25 mouse cellular contexts compared by ENCODE assay signal in genomic region chr15:7863328-7863727, GRCm38 (mm10). TPM values are rescaled to one million over a fixed set of nuclear protein-coding genes. Genes with fewer than 3 reads are reported as not detected.
DNase-seq lines count a peak whose midpoint lies in the region; ATAC-seq lines count a peak whose summit lies in the region.
"Had no signal": no experiment of that assay in that cellular context is flagged by ENCODE, and none has a peak within 500 bp of the region (broad histone marks: within the 10 kb centered on the region; RNA-seq: fewer than 3 reads in every experiment).

No protein-coding gene starts in this region.

- no peak overlapping the region for H3K4me2 ChIP-seq in heart, embryonic 11.5 days
- H3K4me2 ChIP-seq: limb, embryonic 15.5 days; lung, embryonic 15.5 days; midbrain, embryonic 15.5 days; neural tube, embryonic 15.5 days had no signal

- no peak overlapping the region for H3K9ac ChIP-seq in heart, embryonic 11.5 days (ENCODE audit: low read depth, low read length)
- H3K9ac ChIP-seq: limb, embryonic 15.5 days; liver, embryonic 14.5 days; lung, embryonic 15.5 days; midbrain, embryonic 15.5 days; neural tube, embryonic 15.5 days had no signal

- ATAC-seq in heart, embryonic 11.5 days (replicated peaks; ENCODE audit: insufficient number of reproducible peaks, low FRiP score, low TSS enrichment) = no peak
- ATAC-seq: midbrain, embryonic 15.5 days had no signal

- H3K4me1 ChIP-seq in heart, embryonic 11.5 days (ENCODE audit: control insufficient read depth, insufficient read depth, low read length) = no peaks in the 10 kb centered on the region
- H3K4me1 ChIP-seq: embryonic facial prominence, embryonic 10.5 days; heart, embryonic 10.5 days; limb, embryonic 15.5 days; lung, embryonic 15.5 days; midbrain, embryonic 15.5 days; neural tube, embryonic 15.5 days had no signal

- H3K27ac ChIP-seq in heart, embryonic 11.5 days (ENCODE audit: low read depth, low read length) = no peak overlapping the region
- H3K27ac ChIP-seq: embryonic facial prominence, embryonic 10.5 days; forebrain, embryonic 10.5 days; gastrocnemius, adult 2 months; heart, embryonic 10.5 days; hindbrain, embryonic 10.5 days; limb, embryonic 15.5 days; liver, embryonic 14.5 days; lung, embryonic 15.5 days; midbrain, embryonic 15.5 days; neural tube, embryonic 15.5 days had no signal

- H3K9me3 ChIP-seq in heart, embryonic 11.5 days (replicated peaks; ENCODE audit: control insufficient read depth, low read length) = no peaks in the 10 kb centered on the region
- H3K9me3 ChIP-seq: embryonic facial prominence, embryonic 10.5 days; forebrain, embryonic 10.5 days; heart, embryonic 10.5 days; hindbrain, embryonic 10.5 days; limb, embryonic 15.5 days; lung, embryonic 15.5 days; midbrain, embryonic 15.5 days; neural tube, embryonic 15.5 days had no signal

- no peaks in the 10 kb centered on the region for H3K27me3 ChIP-seq in heart, embryonic 11.5 days (ENCODE audit: control insufficient read depth, insufficient read depth, low read length)
- H3K27me3 ChIP-seq: limb, embryonic 15.5 days; lung, embryonic 15.5 days; midbrain, embryonic 15.5 days; neural tube, embryonic 15.5 days had no signal

- H3K4me3 ChIP-seq in heart, embryonic 11.5 days (ENCODE audit: low read depth, low read length) = no peak overlapping the region
- H3K4me3 ChIP-seq: embryonic facial prominence, embryonic 10.5 days; forebrain, embryonic 10.5 days; gastrocnemius, adult 2 months; heart, embryonic 10.5 days; hindbrain, embryonic 10.5 days; limb, embryonic 15.5 days; lung, embryonic 15.5 days; midbrain, embryonic 15.5 days; neural tube, embryonic 15.5 days had no signal

- DNase-seq in embryo, embryonic 10 days (ENCODE audit: low spot score) = peak; percentile 24
- no peak for DNase-seq in embryo, embryonic 11 days
- DNase-seq in layer of hippocampus, adult 9-11 months = peak; percentile 9
- no peak for DNase-seq in layer of hippocampus, postnatal 14 days (ENCODE audit: low spot score in 2 of 2)
- DNase-seq in ZHBTc4 (ENCODE audit: low read depth, low spot score) = peak; percentile 9
- DNase-seq in telencephalon, adult 2 months (ENCODE audit: low read depth, low spot score) = peak; percentile 27
- DNase-seq: adrenal gland, adult 2 months; cerebellum, adult 8-10 months; gastrocnemius, adult 2 months; heart, postnatal 10 days; kidney, adult 18-20 months; left cerebral cortex, postnatal 4 days; lung, postnatal 36 days; thymus, postnatal 14 days had no signal

- WGBS in heart, embryonic 11.5 days (ENCODE audit: insufficient replicate concordance) = 69% methylated on average over 5 of the region's 5 CpGs

- no peaks in the 10 kb centered on the region for H3K36me3 ChIP-seq in heart, embryonic 11.5 days (ENCODE audit: control insufficient read depth, insufficient read depth, low read length)
- H3K36me3 ChIP-seq: embryonic facial prominence, embryonic 10.5 days; forebrain, embryonic 10.5 days; heart, embryonic 10.5 days; hindbrain, embryonic 10.5 days; limb, embryonic 15.5 days; lung, embryonic 15.5 days; midbrain, embryonic 15.5 days; neural tube, embryonic 15.5 days had no signal

RNA-seq across cellular contexts. Expression of gene Gdnf, which starts 52.7 kb away (rescaled TPM):
- total RNA-seq in layer of hippocampus, postnatal 14 days (2021) = under 1 TPM; 0.21 to 0.29 TPM
- 0.06 and 0.14 TPM in 2 replicates for polyA plus RNA-seq in heart, embryonic 11.5 days (2014; fragmentation: Nextera tagmentation; extraction: Ambion mirVana)
- total RNA-seq: megakaryocyte-erythroid progenitor cell, adult 5-6 weeks had no signal

Comparison
In these comparisons a context has a peak if more than half of its experiments do, and no peak if none do; other contexts are left out.
1. DNase-seq: peak in embryo, embryonic 10 days (single experiment), layer of hippocampus, adult 9-11 months (single experiment), ZHBTc4 (single experiment) and telencephalon, adult 2 months (single experiment); none in embryo, embryonic 11 days (single experiment) and layer of hippocampus, postnatal 14 days (0 of 2).